Mouse (Mus musculus) inflammation-experienced regulatory T-cells, adult 6 months (primary cell): ENCODE data around the gene Ctnnb1. TPM values are rescaled to one million over a fixed set of nuclear protein-coding genes. Genes with fewer than 3 reads are reported as not detected.

ENCODE experiments used
- ATAC-seq: one replicate; pipeline ENCODE4 v1.8.0; 2017
- polyA plus RNA-seq, 3 experiments: library from polyadenylated mRNA; unstranded; fragments of 100-300 nt; shearing (Covaris generic); gene quantifications; one replicate each; pipeline ENCODE4 v1.2.1; 2017

The Ctnnb1 gene
- polyA plus RNA-seq, 3 experiments from 2014 or later = 64.5 to 97.0 (median 82.2) TPM

DNA sequence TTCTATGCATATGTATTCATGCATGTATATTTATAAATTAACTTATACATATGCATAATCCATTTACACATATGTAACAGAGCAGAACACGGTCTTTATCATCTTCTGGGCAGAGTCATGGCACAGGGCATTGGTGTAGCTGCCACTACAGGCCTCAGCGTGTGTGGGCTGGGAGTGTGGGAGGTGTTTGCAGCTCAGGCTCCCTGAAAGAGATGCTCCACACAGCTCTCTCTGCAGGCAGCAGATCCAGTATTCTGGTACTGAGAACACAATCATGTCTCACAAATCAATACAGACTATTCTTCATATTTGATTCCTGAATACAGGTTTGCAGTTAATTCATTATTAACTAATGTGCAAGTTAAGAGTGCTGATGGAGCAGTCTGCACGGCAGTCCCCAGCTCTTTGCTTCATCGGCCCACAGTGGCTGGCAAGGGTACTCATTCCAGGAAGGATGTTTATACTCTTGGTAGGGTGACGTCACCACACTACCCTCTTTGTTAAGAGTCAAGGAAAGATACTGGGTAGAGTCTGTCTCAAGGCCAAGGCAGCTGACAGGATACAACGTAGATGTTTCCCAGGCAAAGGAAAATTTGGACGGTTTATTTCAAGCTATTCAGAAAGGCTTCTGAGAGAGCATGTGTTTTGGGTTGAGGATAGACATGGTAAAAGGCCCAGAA, 71.8 kb downstream of the Ctnnb1 start:
- ATAC-seq = no peak

DNA sequence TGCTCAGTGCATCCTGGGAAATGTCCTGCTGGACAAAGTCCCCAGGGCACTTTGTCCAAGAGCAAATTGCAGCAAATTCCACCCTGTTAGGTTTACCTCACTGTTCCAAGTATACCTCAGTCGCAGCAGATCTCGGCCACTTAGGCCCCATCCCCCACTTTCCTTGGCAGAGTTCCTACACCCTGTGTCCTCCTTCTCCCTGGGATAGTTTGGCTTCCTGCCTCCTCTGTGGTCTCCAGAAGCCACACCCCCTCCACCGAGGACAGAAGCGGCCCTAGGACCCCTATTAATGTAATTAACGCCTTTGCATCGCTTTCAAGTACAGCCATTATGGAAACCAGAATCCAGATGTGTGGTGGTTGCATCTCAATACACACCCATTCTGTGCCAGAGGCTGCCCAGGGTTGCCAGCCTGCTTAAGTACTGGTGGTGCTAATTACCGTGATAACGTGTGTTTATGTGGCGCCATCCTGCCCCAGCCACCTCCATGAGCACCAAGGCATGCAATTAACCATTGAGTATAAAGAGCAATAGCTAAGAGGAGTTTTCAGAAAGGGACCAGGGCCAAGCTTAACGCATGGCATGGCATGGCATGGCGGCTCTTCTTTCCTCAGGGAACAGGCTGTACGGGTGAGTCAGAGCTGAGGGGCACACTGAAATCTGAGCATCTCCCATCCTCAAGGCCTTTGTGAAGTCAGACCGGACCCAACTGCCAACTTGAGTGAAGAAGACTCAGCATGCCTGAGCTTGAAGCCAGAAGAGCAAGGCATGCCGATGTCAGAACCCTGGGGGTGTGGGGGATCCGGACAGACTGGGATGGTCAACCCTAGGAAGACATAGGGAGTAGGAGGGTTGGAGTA, 72.9 kb downstream of the Ctnnb1 start:
- no peak for ATAC-seq

DNA sequence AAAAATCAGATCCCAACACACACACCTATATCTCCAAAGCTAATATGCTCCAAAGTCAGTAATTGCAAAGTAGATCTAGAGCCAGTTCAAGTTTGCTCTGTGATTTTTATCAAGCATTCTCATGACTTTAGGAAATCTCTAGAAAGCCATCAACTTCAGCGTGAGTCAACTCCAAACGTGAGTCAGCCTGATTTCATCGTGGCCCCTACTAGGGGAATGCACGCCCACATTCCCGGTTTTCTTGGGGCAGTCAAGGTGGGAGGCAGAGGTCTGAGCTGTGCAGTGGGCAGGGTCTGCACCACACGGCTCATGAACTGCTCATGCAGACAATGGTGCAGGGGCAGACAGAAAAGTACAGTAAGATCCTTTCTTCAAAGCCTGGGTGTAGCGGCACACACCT, 76.9 kb downstream of the Ctnnb1 start:
- no peak for ATAC-seq
